Mouse (Mus musculus) lung, postnatal 36 days (tissue): ENCODE results near the gene Hist2h3b.
A peak's percentile ranks its signal among the peaks of the same experiment; 100 is the strongest.
"Not testable (repeated sequence)": the region's sequence is repeated elsewhere in the genome, so short reads cannot be mapped to it uniquely, and the experiment has no call there.

Experiments
- DNase-seq: peaks from one replicate; pipeline ENCODE4 v3.0.0; 2022; ENCODE audit warnings: mixed read lengths

Gene Hist2h3b

DNA sequence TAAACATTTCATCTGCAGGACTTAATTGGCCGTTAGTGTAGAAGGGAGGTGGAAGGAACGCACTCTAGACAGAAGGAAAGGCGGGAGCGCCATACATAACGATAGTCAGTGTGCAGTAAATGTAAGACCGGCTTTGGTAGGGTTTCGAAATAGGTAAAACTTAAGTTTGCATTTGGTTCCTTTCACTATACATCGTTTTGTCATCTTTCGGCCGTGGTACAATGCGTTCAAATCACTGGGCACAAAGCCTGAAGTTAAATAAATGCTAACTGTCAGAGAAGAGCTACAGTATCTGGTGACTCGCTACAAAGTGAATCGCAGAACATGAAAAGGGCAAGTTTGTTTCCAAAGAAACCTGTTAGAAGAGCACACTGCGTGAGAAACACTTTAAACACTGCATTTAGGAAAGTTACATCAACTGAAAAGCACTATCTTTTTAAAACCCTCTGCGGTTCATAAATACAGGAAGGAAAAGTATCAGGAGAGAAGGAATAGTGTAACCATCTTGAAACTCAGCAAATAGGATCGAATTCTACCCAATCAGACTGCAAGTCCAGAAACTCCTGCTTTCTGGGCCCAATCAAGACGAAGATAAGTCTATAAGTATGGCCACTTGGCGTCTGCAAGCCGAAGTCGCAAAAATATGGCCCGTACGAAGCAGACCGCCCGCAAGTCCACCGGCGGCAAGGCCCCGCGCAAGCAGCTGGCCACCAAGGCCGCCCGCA, at the start of gene Hist2h3b:
Gene Hist2h3b (plus strand): TSS at position 604 of the 725 bp plus-strand sequence.
- DNase-seq = peak; percentile 86

GRCm38 (mm10) chr3:96219191-96219641, 49.2 kb upstream of the Hist2h3b start:
- DNase-seq = peak; percentile 57

- peak; percentile 87 for DNase-seq
Measured at GRCm38 (mm10) chr3:96219661-96220130, 48.8 kb upstream of the Hist2h3b start, which contains the start of the genes Bola1 and Hist2h2ab. Bola1 (minus strand) TSS chr3:96219709. Hist2h2ab (plus strand) TSS chr3:96219865.

- DNase-seq = not testable (repeated sequence)
Measured at GRCm38 (mm10) chr3:96220131-96220764, 48.2 kb upstream of the Hist2h3b start.

- peak; percentile 96 for DNase-seq
Measured at GRCm38 (mm10) chr3:96220765-96221639, 47.5 kb upstream of the Hist2h3b start, which contains the start of the genes Hist2h2ac and Hist2h2be. Hist2h2ac (minus strand) TSS chr3:96220880. Hist2h2be (plus strand) TSS chr3:96221119.

DNA sequence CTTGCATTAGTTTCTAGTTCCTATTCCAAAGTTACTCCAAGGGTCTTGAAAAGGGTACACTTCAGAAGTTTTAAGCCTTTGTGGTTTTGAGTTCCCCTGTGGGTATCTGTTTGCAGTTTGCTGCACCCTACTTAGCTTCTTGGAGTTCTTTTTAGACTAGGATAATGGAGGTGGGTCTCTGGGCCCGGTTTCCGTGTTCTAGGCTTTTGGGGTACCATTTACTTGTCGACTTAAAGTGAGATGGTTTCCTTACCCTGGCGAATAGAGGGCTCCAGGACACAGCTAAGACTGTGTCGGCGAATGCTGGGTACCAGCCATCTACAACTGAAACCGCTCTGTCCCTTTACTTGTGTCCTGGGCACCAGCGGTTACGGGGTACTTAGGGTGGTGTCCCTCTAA, 46.8 kb upstream of the Hist2h3b start:
- no peak for DNase-seq

- DNase-seq = no peak
Measured at GRCm38 (mm10) chr3:96222774-96223173, 45.7 kb upstream of the Hist2h3b start.

GRCm38 (mm10) chr3:96225421-96225820, 43.0 kb upstream of the Hist2h3b start:
- no peak for DNase-seq

GRCm38 (mm10) chr3:96226695-96227648, 41.5 kb upstream of the Hist2h3b start:
- DNase-seq = peak; percentile 70

- DNase-seq = no peak
Measured at GRCm38 (mm10) chr3:96228828-96229227, 39.6 kb upstream of the Hist2h3b start.

DNA sequence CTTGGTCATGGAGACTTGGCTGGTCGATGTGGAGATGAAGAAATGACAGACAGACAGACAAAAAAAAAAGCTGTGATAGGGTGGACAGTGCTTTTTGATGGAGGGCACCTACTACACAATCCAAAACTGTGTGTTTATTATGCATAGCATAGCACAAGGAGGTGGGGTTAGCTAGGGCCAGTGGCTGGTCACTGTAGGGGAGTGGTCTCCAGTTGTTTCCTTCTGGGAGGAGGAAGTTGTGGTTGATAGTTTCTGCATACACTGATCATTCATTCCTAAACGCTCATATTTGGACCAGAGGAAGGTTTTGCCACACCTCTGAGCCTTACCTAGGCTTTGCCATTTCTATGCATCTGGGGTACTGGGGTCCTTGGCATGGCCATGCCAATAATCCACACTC, 38.0 kb upstream of the Hist2h3b start:
- DNase-seq = no peak

GRCm38 (mm10) chr3:96230910-96231757, 37.3 kb upstream of the Hist2h3b start:
- no peak for DNase-seq

DNA sequence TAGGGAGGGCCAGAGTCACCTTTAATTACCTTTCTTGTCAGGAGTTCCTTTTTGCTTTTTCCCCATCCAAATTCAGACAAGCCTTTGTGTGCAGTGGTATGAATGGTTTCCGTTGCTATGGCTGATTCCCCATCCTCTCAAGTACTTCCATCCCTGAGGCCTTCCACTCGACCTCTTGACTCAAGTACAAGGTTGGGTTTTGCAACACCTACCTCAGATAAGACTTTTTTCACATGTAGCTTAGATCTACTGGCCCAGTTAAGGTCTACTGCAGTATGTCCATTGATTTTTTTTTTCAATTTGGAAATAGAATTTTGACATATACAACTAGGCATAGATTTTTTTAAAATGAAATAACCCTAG, 36.7 kb upstream of the Hist2h3b start:
- peak; percentile 81 for DNase-seq

DNA sequence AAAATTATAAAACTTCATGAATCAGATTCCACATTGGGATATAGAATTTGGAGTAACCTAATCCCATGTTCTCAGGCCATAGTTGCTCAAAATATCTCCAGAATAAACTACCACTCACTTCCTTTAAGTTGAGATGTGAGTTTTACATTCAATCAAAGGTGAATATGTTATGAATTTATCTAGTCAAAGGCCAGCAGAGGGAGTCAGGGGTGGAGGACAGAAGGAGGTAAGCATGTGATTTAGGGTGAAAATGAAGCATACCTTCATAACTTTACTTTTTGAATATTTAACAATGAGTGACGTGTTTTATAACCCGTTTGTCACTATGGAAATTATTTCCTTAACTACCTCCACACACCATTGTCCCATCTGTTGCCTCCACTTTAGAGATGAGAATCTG, 33.5 kb upstream of the Hist2h3b start:
- no peak for DNase-seq

- no peak for DNase-seq
Measured at GRCm38 (mm10) chr3:96235836-96236235, 32.6 kb upstream of the Hist2h3b start.

DNA sequence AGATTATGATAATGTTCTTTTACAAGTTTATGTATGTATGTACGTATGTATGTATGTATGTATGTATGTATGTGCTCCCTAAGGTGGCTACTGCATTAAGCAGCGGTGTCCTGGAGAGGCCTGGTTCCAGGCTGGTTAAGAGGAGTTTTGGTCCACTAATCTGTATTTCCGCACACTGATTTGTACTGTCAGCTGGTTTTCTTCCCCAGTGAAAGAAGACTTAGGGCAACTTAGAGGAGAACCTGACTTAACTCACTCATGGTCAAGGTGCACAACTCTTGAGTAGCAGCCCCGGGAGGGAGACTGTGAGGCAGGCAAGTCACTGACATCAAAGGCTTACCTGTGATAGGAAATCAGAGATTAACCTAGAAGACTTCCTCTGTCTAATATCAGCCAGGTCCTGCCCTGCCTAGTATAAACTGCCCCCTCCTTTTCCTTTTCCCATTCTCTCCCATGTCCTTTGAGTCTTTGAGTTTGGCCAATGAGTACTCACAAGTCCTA, 31.6 kb upstream of the Hist2h3b start:
- no peak for DNase-seq

DNA sequence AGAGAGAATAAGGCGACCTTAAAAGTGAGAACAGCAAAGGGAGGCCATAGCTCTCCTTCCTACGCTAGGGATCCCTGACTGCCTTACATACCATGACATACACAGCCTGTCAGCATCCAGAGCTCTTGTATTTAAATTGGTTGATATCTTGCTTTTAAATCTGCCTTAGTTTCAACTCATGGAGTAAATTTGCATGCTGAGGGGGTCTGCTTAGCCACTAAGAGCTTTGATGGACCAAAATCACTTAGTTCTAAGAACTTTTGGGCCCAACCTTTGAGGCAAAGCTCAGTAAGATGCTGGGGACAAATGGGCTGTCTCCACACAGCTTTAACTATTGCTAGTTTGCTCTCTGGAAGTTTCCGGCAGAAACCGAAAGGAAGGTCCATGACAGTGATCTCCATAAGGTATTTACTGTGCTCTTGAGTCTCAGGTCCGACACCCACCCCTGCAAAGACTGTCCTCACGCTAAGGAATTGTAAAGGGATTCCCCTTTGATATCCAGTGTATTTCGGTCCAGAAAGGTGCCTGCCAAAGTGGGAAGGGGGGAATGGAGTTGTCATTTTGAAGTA, 31.0 kb upstream of the Hist2h3b start:
- no peak for DNase-seq

- DNase-seq = no peak
Measured at GRCm38 (mm10) chr3:96237904-96238511, 30.4 kb upstream of the Hist2h3b start.

DNA sequence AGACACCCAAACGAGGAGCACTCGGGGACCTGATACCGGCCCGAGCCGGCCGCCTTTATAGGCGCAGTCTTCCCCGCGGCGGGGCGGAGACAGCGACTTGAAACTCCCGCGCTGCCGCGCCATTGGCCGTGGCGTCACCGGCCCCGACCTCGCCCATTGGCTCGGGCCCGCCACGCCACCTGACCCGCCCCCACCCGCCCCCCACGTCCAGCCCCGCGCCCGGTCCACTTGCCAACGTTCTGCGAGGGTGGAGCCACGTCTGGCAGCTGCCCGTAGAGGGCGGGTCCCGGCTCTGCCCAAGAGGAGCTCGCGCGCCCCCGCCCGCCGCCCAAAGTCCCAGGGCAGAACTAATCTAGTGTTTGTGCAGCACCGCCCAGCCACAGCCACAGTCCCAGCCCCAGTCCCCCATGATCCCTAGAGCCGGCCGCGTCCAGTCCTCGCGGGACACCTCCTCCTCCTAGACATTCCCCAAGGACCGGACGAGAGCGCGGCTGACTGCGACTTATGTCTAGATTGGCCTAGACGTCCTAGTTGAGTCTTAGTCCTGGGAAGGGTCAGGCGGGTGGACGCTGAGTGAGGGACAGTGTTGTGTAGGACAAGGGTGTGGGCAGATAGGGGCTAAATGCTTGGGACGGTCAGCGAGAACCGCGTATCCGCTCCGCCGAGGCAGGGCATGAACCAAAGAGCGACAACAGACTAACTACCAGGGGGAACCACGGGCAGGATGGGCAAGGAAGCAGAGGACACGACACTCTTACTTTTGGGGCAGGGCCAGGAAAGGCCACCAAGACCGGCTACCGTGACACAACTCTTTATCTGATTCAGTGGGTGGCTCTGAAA, 29.3 kb upstream of the Hist2h3b start, which contains the start of gene Hist2h3c2:
Gene Hist2h3c2 (minus strand): TSS at position 174 of the 840 bp plus-strand sequence.
- DNase-seq = not testable (repeated sequence)
